Mouse (Mus musculus): Measurements from ENCODE around the gene Gm11559.

- TF ChIP-seq CTCF (IDR thresholded peaks at IDR 0.05; ENCODE audit: extremely low read depth, insufficient read length, insufficient replicate concordance, low read depth, low read length) (no peak), POLR2A (IDR thresholded peaks at IDR 0.05; ENCODE audit: low read depth, low read length) (no peak)
Measured at GRCm38 (mm10) chr11:99907620-99908019, 43.3 kb downstream of the Gm11559 start, which contains the start of gene Krtap31-1.

Measured in small intestine, adult 2 months (tissue).